Mouse (Mus musculus) spleen, postnatal 36 days (tissue): ENCODE data around the gene Tmem131.
"Not testable (repeated sequence)": the region's sequence is repeated elsewhere in the genome, so short reads cannot be mapped to it uniquely, and the experiment has no call there.

Experiments used
- DNase-seq, 2 experiments: peaks; one replicate each; pipeline ENCODE4 v3.0.0; 2022; ENCODE audit warnings: low spot score in 2 of 2, mixed read lengths in 1 of 2

The Tmem131 gene

GRCm38 (mm10) chr1:36835593-36835992, 107.9 kb downstream of the Tmem131 start:
- no peak for DNase-seq

- no peak for DNase-seq
Observed at GRCm38 (mm10) chr1:36834090-36834489, 109.4 kb downstream of the Tmem131 start.

GRCm38 (mm10) chr1:36830913-36831866, 112.3 kb downstream of the Tmem131 start:
- DNase-seq, result no peak

- no peak for DNase-seq
Observed at GRCm38 (mm10) chr1:36824356-36824755, 119.1 kb downstream of the Tmem131 start.

GRCm38 (mm10) chr1:36821918-36822317, 121.5 kb downstream of the Tmem131 start:
- not testable (repeated sequence) for DNase-seq

GRCm38 (mm10) chr1:36815166-36815565, 128.3 kb downstream of the Tmem131 start:
- no peak for DNase-seq

GRCm38 (mm10) chr1:36814271-36814903, 129.1 kb downstream of the Tmem131 start:
- no peak for DNase-seq

GRCm38 (mm10) chr1:36813415-36813814, 130.1 kb downstream of the Tmem131 start:
- no peak for DNase-seq

- no peak for DNase-seq
Observed at GRCm38 (mm10) chr1:36811806-36812205, 131.7 kb downstream of the Tmem131 start.

GRCm38 (mm10) chr1:36807782-36808565, 135.5 kb downstream of the Tmem131 start:
- no peak for DNase-seq

- DNase-seq, result no peak
Observed at GRCm38 (mm10) chr1:36807086-36807485, 136.4 kb downstream of the Tmem131 start.

- no peak for DNase-seq
Observed at GRCm38 (mm10) chr1:36806181-36806905, 137.1 kb downstream of the Tmem131 start.

- DNase-seq, result no peak
Observed at GRCm38 (mm10) chr1:36804833-36805232, 138.6 kb downstream of the Tmem131 start.

- DNase-seq, result no peak
Observed at GRCm38 (mm10) chr1:36804259-36804658, 139.2 kb downstream of the Tmem131 start.

- DNase-seq, result no peak
Observed at GRCm38 (mm10) chr1:36800379-36801011, 143.0 kb downstream of the Tmem131 start.

GRCm38 (mm10) chr1:36797481-36797880, 146.0 kb downstream of the Tmem131 start:
- peak; percentile 61 to 66 for DNase-seq

GRCm38 (mm10) chr1:36796711-36797110, 146.8 kb downstream of the Tmem131 start:
- peak in 1 of 2 experiments; percentile 20 for DNase-seq

GRCm38 (mm10) chr1:36789416-36789815, 154.1 kb downstream of the Tmem131 start:
- no peak for DNase-seq

GRCm38 (mm10) chr1:36786377-36786776, 157.1 kb downstream of the Tmem131 start:
- DNase-seq, result no peak

- DNase-seq, result no peak
Observed at GRCm38 (mm10) chr1:36785238-36785641, 158.2 kb downstream of the Tmem131 start.
